Mouse (Mus musculus): ENCODE data around the gene Hspd1. TPM values are rescaled to one million over a fixed set of nuclear protein-coding genes. Genes with fewer than 3 reads are reported as not detected.
A peak's percentile ranks its signal among the peaks of the same experiment; 100 is the strongest.
"Not testable (repeated sequence)": the region's sequence is repeated elsewhere in the genome, so short reads cannot be mapped to it uniquely, and the experiment has no call there.

The Hspd1 gene
- polyA plus RNA-seq (2012; rRNA removed), result 38.9 and 39.7 TPM in 2 replicates

- WGBS, result under 1% methylated on average over 76 of the region's 76 CpGs
- DNase-seq (ENCODE audit: low read depth, low spot score), result peak; percentile 93
Measured at GRCm38 (mm10) chr1:55087932-55088610, at the start of gene Hspd1, which contains the start of gene Hspe1. Gene Hspd1 (minus strand): TSS chr1:55088243. Gene Hspe1 (plus strand): TSS chr1:55088132.

DNA sequence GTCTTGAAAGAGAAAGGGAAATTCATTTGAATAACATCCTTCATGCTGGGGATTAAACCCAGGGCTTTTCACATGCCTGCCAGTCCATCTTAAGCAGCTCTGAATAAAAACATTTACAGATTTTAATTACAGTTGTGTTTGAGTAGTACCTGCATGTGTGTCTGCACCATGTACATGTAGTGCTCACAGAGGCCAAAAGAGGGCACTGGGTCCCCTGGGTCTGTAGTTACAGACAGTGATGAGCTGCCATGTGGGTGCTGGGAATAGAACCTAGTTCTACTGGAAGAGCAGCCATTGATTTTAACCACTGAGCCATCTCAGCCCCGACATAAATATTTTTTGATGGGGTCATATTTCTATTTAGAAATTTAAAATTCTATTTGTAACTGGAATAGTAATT, 47.8 kb upstream of the Hspd1 start:
- WGBS, result 92% methylated on average over 1 of the region's 1 CpGs
- DNase-seq (ENCODE audit: low read depth, low spot score), result no peak

- WGBS, result 94% methylated on average over 3 of the region's 3 CpGs
- no peak for DNase-seq (ENCODE audit: low read depth, low spot score)
Measured at GRCm38 (mm10) chr1:55134301-55134700, 46.3 kb upstream of the Hspd1 start.

DNA sequence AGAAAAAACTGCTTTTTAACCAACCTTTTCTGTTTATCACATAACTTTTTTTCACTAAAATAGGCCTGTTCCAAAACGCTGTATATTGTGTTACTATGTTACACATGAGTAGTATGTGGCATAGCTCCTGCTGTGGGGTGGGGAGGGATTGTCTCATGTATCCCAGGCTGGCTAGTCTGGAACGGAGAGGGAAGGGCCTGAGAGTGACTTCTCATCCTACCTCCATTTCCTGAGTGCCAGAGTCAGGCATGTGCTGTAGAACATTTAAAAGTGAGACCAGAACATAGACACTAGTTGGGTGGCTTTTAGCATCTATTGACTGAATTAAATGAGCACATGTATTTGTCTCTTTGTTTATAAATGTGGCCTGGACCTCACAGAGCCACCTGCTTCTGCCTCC, 45.1 kb upstream of the Hspd1 start:
- 24% methylated on average over 2 of the region's 2 CpGs for WGBS
- DNase-seq (ENCODE audit: low read depth, low spot score), result no peak

DNA sequence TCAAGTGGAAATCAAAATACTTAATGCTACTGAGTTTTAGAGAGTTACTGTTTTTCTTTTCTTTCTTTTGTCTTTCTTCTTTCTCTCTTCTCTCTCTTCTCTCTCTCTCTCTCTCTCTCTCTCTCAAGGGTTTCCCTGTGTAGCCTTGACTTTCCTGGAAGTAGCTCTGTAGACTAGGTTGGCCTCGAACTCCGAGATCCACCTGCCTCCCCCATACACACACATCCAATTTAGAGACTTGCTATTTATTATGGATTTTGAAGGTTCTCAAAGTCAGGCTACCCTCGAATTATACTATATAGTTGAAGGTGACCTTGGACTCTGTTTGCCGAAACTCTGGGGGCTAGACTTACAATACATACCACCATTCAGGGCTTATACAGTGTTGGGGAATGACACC, 44.3 kb upstream of the Hspd1 start:
- DNase-seq (ENCODE audit: low read depth, low spot score), result no peak
- whole genome bisulfite sequencing, result 25% methylated on average over 4 of the region's 4 CpGs

DNA sequence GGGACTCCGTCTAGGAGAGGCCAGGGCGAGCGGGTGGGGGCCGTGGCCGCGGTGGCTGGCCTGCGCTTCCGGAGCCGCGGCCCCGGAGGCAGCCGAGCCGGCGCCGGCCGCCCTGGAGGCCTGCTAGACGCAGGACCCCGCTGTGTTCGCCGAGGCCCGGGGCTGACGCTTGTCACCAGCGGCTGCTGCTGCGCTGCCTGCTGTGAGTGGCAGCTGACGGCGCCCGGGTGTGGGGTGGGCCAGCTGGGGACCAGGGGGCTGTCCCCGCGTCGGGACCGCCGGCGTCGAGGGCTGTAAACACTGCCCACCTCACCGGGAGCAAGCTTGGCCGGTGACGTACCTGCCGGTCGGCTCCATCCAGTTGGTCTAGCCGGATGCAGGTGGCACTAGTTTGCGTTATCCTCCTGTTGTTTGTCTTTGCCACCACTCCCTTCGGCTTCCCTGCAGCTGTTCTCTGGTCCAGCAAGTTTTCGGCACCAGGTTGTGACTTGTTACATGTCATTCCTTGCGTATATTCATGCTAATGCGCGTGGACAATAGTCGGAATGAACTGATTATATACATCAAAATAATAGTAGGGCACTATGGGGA, 43.5 kb upstream of the Hspd1 start:
- DNase-seq (ENCODE audit: low read depth, low spot score), result peak; percentile 62
- WGBS, result under 1% methylated on average over 47 of the region's 47 CpGs

DNA sequence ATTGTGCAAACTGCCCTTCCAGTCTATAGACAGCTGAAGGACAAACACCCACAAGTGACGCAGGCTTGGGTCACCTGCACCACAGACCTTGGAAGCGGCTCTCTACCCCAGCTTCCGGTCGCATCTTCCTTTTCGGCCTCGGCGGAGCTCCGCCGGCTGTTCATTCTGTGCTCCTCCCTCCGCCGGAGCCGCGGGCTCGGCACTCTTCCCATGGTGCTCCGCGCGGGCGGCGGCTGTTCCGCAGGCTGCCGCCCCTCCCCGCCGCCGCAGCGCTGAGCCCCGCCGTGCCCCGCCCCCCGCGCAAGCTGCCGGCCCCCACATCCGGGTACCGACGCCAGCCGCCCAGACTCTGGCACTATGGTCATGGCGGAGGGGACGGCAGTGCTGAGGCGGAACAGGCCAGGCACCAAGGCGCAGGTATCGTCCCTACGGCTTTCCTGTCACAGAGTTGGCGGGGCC, 42.9 kb upstream of the Hspd1 start, which contains the start of gene Mob4:
Gene Mob4, plus strand, starts transcription at position 289 of the 459 bp plus-strand sequence.
- DNase-seq (ENCODE audit: low read depth, low spot score), result peak; percentile 64
- 1% methylated on average over 42 of the region's 42 CpGs for WGBS

GRCm38 (mm10) chr1:55130190-55130916, 42.3 kb upstream of the Hspd1 start:
- WGBS, result 67% methylated on average over 10 of the region's 10 CpGs

DNA sequence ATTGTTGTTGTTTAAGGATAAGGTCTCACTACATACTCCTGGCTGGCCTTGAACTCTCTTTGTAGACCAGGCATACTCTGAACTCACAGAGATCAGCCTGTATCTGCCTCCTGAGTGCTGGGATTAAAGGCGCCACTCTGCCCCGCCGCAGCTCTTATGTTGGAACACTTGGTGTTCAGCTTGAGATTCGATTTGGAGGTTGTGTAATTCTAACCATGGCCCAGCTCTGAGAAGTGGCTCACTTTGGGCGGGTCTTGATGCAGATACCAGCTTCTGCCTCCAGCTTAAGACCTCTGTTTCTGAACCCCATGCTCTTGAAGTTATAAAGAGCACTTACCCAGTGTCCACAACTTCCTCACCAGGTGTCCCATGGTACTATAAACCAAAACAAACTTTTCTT, 41.7 kb upstream of the Hspd1 start:
- DNase-seq (ENCODE audit: low read depth, low spot score), result no peak
- 86% methylated on average over 5 of the region's 5 CpGs for WGBS

More at GRCm38 (mm10) chr1:55130190-55130916, 42.3 kb upstream of the Hspd1 start:
- no peak for DNase-seq (ENCODE audit: low read depth, low spot score)

- WGBS, result 97% methylated on average over 2 of the region's 2 CpGs
- DNase-seq (ENCODE audit: low read depth, low spot score), result not testable (repeated sequence)
Measured at GRCm38 (mm10) chr1:55124136-55124535, 36.1 kb upstream of the Hspd1 start.

DNA sequence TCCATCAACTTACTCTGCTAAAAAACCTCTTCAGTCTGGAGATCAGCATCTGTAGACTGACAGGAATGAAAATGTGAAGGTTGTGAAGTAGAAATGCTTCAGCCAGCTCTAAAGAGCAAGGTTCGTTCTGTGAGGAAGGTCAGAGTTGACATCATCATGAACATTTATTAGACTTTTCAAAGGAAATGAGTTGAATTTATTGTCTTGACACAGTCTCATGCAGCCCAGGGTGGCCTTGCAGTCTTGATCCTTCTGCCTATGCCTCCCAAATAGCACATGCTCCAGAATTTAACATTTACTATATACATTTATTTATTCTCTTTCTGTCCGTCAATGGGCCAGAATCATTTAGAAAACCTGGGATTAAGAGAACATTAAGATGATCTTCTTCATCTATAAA, 35.5 kb upstream of the Hspd1 start:
- DNase-seq (ENCODE audit: low read depth, low spot score), result no peak
- WGBS, result 67% methylated on average over 2 of the region's 2 CpGs

GRCm38 (mm10) chr1:55123046-55123445, 35.0 kb upstream of the Hspd1 start:
- WGBS, result 87% methylated on average over 5 of the region's 5 CpGs
- no peak for DNase-seq (ENCODE audit: low read depth, low spot score)

GRCm38 (mm10) chr1:55109066-55109766, 21.2 kb upstream of the Hspd1 start:
- 93% methylated on average over 4 of the region's 4 CpGs for WGBS

GRCm38 (mm10) chr1:55108473-55108872, 20.4 kb upstream of the Hspd1 start:
- WGBS, result 25% methylated on average over 2 of the region's 2 CpGs

More at GRCm38 (mm10) chr1:55109066-55109766, 21.2 kb upstream of the Hspd1 start:
- no peak for DNase-seq (ENCODE audit: low read depth, low spot score)

GRCm38 (mm10) chr1:55107644-55108043, 19.6 kb upstream of the Hspd1 start:
- 95% methylated on average over 1 of the region's 1 CpGs for WGBS
- no peak for DNase-seq (ENCODE audit: low read depth, low spot score)

More at GRCm38 (mm10) chr1:55108473-55108872, 20.4 kb upstream of the Hspd1 start:
- DNase-seq (ENCODE audit: low read depth, low spot score), result no peak

DNA sequence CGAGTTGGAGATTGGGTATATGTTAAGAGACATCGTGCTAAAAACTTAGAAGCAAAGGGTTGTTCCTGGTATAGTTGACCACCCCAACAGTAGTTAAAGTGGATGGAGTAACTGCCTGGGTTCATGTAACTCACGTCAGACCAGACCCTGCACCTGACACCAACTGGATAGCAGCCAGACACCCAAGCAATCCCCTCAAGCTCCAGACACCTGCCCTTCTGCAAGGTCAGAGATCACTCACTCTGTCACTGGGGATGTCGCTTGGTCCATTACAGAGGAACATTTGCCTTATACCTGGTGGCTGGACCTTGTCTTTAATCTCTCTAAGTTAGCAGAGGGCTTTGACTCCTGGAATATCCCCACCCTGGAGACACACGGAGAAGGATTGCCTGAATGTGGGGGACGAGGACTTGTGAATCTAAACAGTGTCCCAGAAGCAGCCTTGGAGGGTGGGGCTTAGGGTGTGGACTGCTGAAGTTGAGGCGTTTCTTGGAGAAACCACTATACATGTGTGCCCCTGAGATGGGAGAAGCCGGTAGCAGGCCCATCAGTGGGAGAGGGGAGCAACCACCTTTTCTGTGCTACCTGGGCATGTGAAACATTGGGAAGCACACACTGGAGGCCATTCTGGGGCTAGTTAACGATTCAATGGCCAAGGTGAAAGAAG, 19.0 kb upstream of the Hspd1 start:
- WGBS, result 81% methylated on average over 9 of the region's 9 CpGs
- no peak for DNase-seq (ENCODE audit: low read depth, low spot score)

DNA sequence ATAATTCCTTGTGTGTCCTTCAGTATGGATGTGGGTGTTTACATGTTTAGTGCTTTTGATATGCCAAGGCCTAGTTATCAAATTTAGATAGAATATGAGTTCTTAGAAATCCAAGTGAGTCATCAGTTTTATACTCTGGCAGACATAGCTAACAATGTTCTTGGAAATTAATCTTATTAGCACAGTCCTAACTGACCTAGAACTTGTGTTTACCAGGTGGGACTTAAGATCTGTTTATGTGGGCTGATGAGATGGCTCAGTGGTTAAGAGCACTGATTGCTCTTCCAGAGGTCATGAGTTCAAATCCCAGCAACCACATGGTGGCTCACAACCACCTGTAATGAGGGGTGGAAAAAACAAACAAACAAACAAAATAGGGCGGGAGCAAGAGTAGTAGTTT, 4.4 kb upstream of the Hspd1 start:
- no peak for DNase-seq (ENCODE audit: low read depth, low spot score)
- 81% methylated on average over 1 of the region's 1 CpGs for WGBS

- DNase-seq (ENCODE audit: low read depth, low spot score), result no peak
- WGBS, result 82% methylated on average over 2 of the region's 2 CpGs
Measured at GRCm38 (mm10) chr1:55092056-55092455, 4.0 kb upstream of the Hspd1 start.

DNA sequence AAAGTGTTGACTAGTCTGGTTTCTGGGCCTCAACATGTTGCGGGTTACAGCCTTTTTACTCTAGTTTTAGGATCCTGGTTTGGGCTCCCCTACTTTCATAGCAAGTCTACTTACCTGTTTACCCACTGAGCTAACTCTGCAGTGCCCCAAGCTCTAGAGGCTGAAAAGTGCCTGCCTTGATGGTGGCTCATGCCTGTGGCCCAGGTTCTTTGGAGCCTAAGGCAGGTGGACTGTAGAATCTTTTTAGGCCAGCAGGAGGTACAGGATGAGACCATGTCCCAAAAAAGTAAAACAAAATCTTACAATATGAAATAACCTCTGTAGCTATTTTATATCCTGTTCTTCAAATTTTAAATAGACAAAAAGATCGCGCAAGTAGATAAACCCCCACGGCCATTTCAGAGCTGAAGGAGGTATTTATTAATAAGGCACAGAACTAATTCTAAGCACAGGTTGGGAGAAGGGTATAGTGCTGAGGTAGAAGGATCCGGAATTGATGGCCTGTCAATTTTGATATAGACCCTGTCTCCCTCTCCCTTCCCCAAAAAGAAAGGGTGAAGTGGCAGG, 1.5 kb upstream of the Hspd1 start:
- 52% methylated on average over 5 of the region's 5 CpGs for WGBS
- no peak for DNase-seq (ENCODE audit: low read depth, low spot score)
